Mouse (Mus musculus): ENCODE measurements at regions not wholly inside any gene's neighbourhood (a gene's known extent, or its start where the extent isn't known, plus 50 kb on each side); places are given as distances from the start of the nearest gene placed in this dataset.

DNA sequence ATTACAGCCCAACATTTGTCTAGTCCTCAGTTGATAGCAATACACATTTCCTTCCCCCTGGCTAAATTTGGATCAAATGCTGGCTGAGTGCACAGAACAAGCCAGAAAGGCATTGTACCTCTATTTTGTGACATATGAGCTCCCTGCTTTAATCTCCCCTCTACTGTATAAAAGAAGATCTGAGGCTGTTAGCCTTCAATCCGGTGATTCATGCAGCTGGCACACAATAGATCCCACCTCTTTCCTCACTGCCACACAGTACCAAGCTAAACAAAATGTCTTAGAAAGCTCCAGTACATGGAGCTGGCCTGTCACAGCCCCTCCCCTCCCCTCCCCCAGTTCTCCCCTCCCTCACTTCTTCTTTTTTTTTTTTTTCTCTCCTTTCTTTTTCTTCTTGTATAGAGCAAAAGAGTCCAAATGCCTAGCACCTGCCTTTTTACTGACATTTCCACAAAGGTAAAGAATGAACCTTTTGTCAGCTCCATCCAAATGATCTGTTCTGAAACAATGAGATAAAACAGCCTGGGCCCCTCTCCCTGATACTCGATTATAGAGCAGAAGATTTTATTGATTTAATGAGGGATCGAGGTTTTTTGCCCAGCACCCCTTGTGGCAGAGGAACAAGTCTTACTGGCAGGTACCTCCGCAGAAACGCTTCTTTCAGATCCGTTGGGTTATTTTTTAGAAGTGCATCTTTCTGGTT lies 392.0 kb upstream of the Cited2 start:
- peak overlapping the region; percentile 84 for H3K27ac ChIP-seq (ENCODE audit: low read depth, low read length)
- WGBS = 2% methylated on average over 6 of the region's 6 CpGs
- DNase-seq (ENCODE audit: low spot score) (peak; percentile 42), ATAC-seq (ENCODE audit: low FRiP score) (peak; percentile 75)
- H3K36me3 ChIP-seq (ENCODE audit: insufficient read depth, low read length) = no peaks in the 10 kb centered on the region
- H3K4me1 ChIP-seq (ENCODE audit: insufficient read depth, low read length) = peaks cover 5% of the 10 kb centered on the region; the same call in 1 of the 2 replicates
- no peaks in the 10 kb centered on the region for H3K9me3 ChIP-seq (ENCODE audit: low read length)
- peak overlapping the region; percentile 57 for H3K9ac ChIP-seq (replicated peaks; ENCODE audit: low read length, poor library complexity, severe bottlenecking)
- H3K4me2 ChIP-seq (ENCODE audit: low read depth, low read length, poor library complexity, severe bottlenecking) = peak overlapping the region; percentile 48
- no peaks in the 10 kb centered on the region for H3K27me3 ChIP-seq (ENCODE audit: insufficient read depth, low read length)
- peak overlapping the region; percentile 26 for H3K4me3 ChIP-seq (ENCODE audit: low read depth, low read length)
- TF ChIP-seq CTCF (IDR thresholded peaks at IDR 0.05) = peak; percentile 26; the same call in 1 of the 2 replicates

- Histone ChIP-seq H3K4me3 (ENCODE audit: low read depth, low read length) (peak overlapping the region; percentile 26), H3K9ac (replicated peaks; ENCODE audit: low read length, poor library complexity, severe bottlenecking) (peak overlapping the region; percentile 57), H3K36me3 (ENCODE audit: insufficient read depth, low read length) (no peaks in the 10 kb centered on the region), H3K4me1 (ENCODE audit: insufficient read depth, low read length) (peaks cover 5% of the 10 kb centered on the region; the same call in 1 of the 2 replicates), H3K9me3 (ENCODE audit: low read length) (no peaks in the 10 kb centered on the region), H3K27ac (ENCODE audit: low read depth, low read length) (peak overlapping the region; percentile 84), H3K4me2 (ENCODE audit: low read depth, low read length, poor library complexity, severe bottlenecking) (peak overlapping the region; percentile 48), H3K27me3 (ENCODE audit: insufficient read depth, low read length) (no peaks in the 10 kb centered on the region)
- DNase-seq (ENCODE audit: low spot score) (peak; percentile 57), ATAC-seq (ENCODE audit: low FRiP score) (peak; percentile 83)
- 0% methylated on average over 7 of the region's 7 CpGs for WGBS
- no peak; the same call in 1 of the 2 replicates for TF ChIP-seq CTCF (IDR thresholded peaks at IDR 0.05)
Observed at GRCm38 (mm10) chr10:17331607-17332008, 391.4 kb upstream of the Cited2 start.

DNA sequence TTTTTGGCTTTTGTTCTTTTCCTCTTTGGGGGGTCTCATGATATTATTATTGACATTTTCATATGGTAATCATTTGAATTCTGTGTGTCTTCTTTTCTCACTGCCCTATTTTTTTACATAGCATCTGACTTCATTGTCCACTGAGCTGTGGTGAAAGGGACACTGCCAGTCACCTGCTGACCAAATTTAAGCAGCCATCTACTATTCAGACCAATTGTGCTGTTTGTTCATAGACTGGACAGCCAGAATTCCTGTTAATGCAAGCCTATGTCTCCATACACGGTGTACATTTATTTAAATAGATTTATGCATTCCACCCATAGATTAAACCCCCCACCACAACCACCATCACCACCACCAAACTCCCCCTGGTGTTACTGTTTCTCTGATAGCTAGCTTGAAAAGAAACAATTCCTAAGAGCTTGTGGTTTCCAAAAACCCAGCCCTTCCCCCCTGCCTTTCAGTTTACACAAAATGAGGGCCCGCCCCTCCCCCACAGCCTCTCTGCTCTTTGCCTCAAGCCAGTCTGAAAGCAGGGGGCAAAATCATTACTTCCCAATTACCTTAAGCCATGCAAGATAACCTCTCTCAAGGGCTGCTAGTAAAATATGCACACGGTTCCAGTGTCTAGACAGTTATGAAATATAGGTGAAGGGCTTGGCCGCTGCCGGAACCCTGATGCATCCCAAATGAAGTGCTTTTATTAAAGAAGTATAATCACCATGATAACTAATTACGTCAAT lies 390.8 kb upstream of the Cited2 start:
- Histone ChIP-seq H3K4me1 (ENCODE audit: insufficient read depth, low read length) (peaks cover 5% of the 10 kb centered on the region; the same call in 1 of the 2 replicates), H3K27me3 (ENCODE audit: insufficient read depth, low read length) (no peaks in the 10 kb centered on the region), H3K9ac (replicated peaks; ENCODE audit: low read length, poor library complexity, severe bottlenecking) (no peak overlapping the region), H3K36me3 (ENCODE audit: insufficient read depth, low read length) (no peaks in the 10 kb centered on the region), H3K27ac (ENCODE audit: low read depth, low read length) (peak overlapping the region; percentile 84), H3K4me2 (ENCODE audit: low read depth, low read length, poor library complexity, severe bottlenecking) (peak overlapping the region; percentile 48), H3K4me3 (ENCODE audit: low read depth, low read length) (peak overlapping the region; percentile 26; the same call in 1 of the 2 replicates), H3K9me3 (ENCODE audit: low read length) (no peaks in the 10 kb centered on the region)
- WGBS = 21% methylated on average over 6 of the region's 6 CpGs
- peak; percentile 25 for DNase-seq (ENCODE audit: low spot score)
- peak; percentile 35; the same call in 1 of the 2 replicates for TF ChIP-seq CTCF (IDR thresholded peaks at IDR 0.05)
- ATAC-seq (ENCODE audit: low FRiP score) = no peak

DNA sequence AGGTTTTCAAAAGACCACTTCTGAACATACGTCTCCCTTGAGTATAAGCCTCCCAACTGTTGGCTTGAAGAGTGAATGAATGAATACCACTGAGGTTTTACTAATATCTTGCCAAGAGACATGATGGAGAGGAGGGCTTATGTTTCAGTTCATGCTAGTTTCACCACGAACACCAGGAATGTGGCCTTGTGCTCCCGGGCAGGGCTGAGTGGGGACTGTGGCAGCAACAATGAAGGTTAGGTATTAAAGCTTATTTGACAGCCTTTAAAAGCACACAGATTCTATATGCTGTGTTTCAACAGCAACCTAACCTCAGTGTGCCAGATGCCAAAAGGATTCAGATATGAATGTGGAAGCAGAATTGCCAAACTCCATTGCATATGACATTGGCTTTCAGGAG lies 390.0 kb upstream of the Cited2 start:
- ATAC-seq (ENCODE audit: low FRiP score) = no peak
- Histone ChIP-seq H3K4me2 (ENCODE audit: low read depth, low read length, poor library complexity, severe bottlenecking) (no peak overlapping the region), H3K9me3 (ENCODE audit: low read length) (no peaks in the 10 kb centered on the region), H3K36me3 (ENCODE audit: insufficient read depth, low read length) (no peaks in the 10 kb centered on the region), H3K4me3 (ENCODE audit: low read depth, low read length) (no peak overlapping the region), H3K27ac (ENCODE audit: low read depth, low read length) (no peak overlapping the region), H3K27me3 (ENCODE audit: insufficient read depth, low read length) (no peaks in the 10 kb centered on the region), H3K9ac (replicated peaks; ENCODE audit: low read length, poor library complexity, severe bottlenecking) (no peak overlapping the region), H3K4me1 (ENCODE audit: insufficient read depth, low read length) (peaks cover 5% of the 10 kb centered on the region; the same call in 1 of the 2 replicates)
- TF ChIP-seq CTCF (IDR thresholded peaks at IDR 0.05) = no peak
- DNase-seq (ENCODE audit: low spot score) = no peak
- 50% methylated on average over 3 of the region's 3 CpGs for WGBS

DNA sequence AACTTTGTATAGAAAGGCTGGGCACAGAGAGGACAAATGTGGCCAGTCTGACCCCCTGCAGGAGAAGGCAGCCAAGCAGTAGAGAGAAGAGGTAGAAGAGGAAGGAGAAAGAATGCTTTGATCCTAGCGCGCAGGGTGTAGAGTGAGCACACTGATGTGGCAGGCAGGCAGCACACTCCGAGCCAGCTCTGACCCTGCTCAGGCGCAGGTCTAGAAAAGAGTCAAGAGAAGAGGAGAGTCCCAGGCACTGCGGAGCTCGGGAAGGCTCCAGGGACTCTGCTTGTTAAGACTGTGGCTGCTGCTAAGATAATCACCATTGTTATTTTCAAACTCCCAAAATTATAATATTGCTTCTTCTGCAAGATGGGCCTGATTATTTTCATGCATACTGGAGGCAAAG lies 389.3 kb upstream of the Cited2 start:
- no peak overlapping the region for H3K27ac ChIP-seq (ENCODE audit: low read depth, low read length)
- TF ChIP-seq CTCF (IDR thresholded peaks at IDR 0.05) = no peak
- H3K36me3 ChIP-seq (ENCODE audit: insufficient read depth, low read length) = no peaks in the 10 kb centered on the region
- H3K4me1 ChIP-seq (ENCODE audit: insufficient read depth, low read length) = peaks cover 5% of the 10 kb centered on the region; the same call in 1 of the 2 replicates
- H3K9me3 ChIP-seq (ENCODE audit: low read length) = no peaks in the 10 kb centered on the region
- no peak overlapping the region for H3K9ac ChIP-seq (replicated peaks; ENCODE audit: low read length, poor library complexity, severe bottlenecking)
- ATAC-seq (ENCODE audit: low FRiP score) (no peak), DNase-seq (ENCODE audit: low spot score) (no peak)
- no peak overlapping the region for H3K4me3 ChIP-seq (ENCODE audit: low read depth, low read length)
- no peaks in the 10 kb centered on the region for H3K27me3 ChIP-seq (ENCODE audit: insufficient read depth, low read length)
- H3K4me2 ChIP-seq (ENCODE audit: low read depth, low read length, poor library complexity, severe bottlenecking) = no peak overlapping the region
- 23% methylated on average over 6 of the region's 6 CpGs for WGBS

DNA sequence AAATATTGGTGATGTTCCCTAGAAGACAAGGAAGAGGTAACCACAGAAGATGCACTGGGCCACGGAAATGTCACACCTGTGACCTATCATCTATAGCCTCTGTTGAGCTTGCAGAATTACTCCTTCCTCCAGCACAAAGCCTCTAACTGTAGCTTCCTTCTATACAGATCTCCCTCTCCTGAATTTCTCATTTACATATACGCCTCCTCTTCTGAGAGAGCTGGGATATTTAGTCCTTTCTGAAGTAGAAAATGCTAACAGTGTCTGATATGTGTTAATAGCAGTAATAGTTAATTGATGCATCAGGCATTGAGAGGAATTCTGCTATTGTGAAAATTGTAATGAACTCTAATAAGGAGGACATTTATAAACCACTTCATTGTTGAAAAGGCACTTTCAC lies 385.8 kb upstream of the Cited2 start:
- DNase-seq (ENCODE audit: low spot score) (no peak), ATAC-seq (ENCODE audit: low FRiP score) (no peak)
- Histone ChIP-seq H3K4me3 (ENCODE audit: low read depth, low read length) (no peak overlapping the region), H3K4me1 (ENCODE audit: insufficient read depth, low read length) (0 out of 2 replicates have a peak, but pooled peaks cover 2% of the 10 kb centered on the region), H3K9ac (replicated peaks; ENCODE audit: low read length, poor library complexity, severe bottlenecking) (no peak overlapping the region), H3K27ac (ENCODE audit: low read depth, low read length) (no peak overlapping the region), H3K36me3 (ENCODE audit: insufficient read depth, low read length) (no peaks in the 10 kb centered on the region), H3K27me3 (ENCODE audit: insufficient read depth, low read length) (no peaks in the 10 kb centered on the region), H3K4me2 (ENCODE audit: low read depth, low read length, poor library complexity, severe bottlenecking) (no peak overlapping the region), H3K9me3 (ENCODE audit: low read length) (no peaks in the 10 kb centered on the region)
- 90% methylated on average over 2 of the region's 2 CpGs for WGBS
- no peak for TF ChIP-seq CTCF (IDR thresholded peaks at IDR 0.05)

All from midbrain, postnatal 0 days (tissue).